9 mouse cellular contexts compared by ENCODE assay signal in the genomic region with DNA sequence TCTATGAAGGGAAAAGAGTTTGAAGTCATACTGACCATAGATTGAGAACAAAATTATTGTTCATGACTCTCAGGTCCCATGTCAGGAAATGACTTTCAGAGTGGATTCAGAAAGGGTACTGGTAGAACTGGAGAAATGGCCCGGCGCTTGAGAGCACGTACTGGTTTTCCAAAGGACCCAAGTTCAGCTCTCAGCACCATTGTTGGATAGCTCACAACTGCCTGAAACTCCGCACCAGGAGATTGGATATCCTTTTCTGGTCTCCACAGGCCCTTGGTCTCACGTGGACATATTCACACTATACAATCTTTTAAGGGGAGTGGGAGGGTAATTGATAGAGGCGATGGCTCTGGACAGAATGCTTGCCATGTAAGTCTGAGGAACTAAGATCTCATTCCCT. TPM values are rescaled to one million over a fixed set of nuclear protein-coding genes. Genes with fewer than 3 reads are reported as not detected.
A peak's percentile ranks its signal among the peaks of the same experiment; 100 is the strongest.
DNase-seq lines count a peak whose midpoint lies in the region; ATAC-seq and TF ChIP-seq lines count a peak whose summit lies in the region.
"Had no signal": no experiment of that assay in that cellular context is flagged by ENCODE, and none has a peak within 500 bp of the region (broad histone marks: within the 10 kb centered on the region; RNA-seq: fewer than 3 reads in every experiment).

No protein-coding gene starts in this region.

- no peaks in the 10 kb centered on the region for H3K9me3 ChIP-seq in liver, embryonic 13.5 days (replicated peaks)

- no peak for TF ChIP-seq CTCF in gastrocnemius, adult 2 months (IDR thresholded peaks at IDR 0.05)

- H3K36me3 ChIP-seq in liver, embryonic 13.5 days: peaks cover 45% of the 10 kb centered on the region

- no peaks in the 10 kb centered on the region for H3K27me3 ChIP-seq in liver, embryonic 13.5 days

- WGBS in liver, embryonic 13.5 days (ENCODE audit: insufficient replicate concordance): 51% methylated on average over 6 of the region's 6 CpGs

- H3K4me2 ChIP-seq in liver, embryonic 13.5 days: peak overlapping the region; percentile 73

- intact Hi-C loops in gastrocnemius, adult 2 months (cut with DNase I): loop anchor here (5.0 kb wide), 1 partner anchor 371 kb away; a partner anchor contains a TSS
- intact Hi-C loops in gastrocnemius, postnatal 14 days (cut with DNase I; ENCODE audit: low total_unique reads): no loop called here

- no peak for DNase-seq in gastrocnemius, adult 2 months
- no peak for DNase-seq in gastrocnemius, postnatal 14 days
- DNase-seq in spleen, adult 12 weeks (ENCODE audit: low spot score): peak; percentile 14
- no peak for DNase-seq in spleen, postnatal 36 days (ENCODE audit: low spot score in 2 of 2)
- DNase-seq in liver, embryonic 13.5 days: no peak
- DNase-seq in cerebellum, adult 11-12 months: no peak
- DNase-seq in adrenal gland, adult 8-10 months: no peak
- DNase-seq in adrenal gland, postnatal 36 days: no peak

- H3K9ac ChIP-seq in liver, embryonic 13.5 days: peak overlapping the region; percentile 97

- peak overlapping the region; percentile 87 for H3K27ac ChIP-seq in gastrocnemius, adult 2 months
- peak overlapping the region; percentile 99 for H3K27ac ChIP-seq in liver, embryonic 13.5 days

- H3K4me3 ChIP-seq in gastrocnemius, adult 2 months: peak overlapping the region; percentile 94
- H3K4me3 ChIP-seq in liver, embryonic 13.5 days (replicated peaks): peak overlapping the region; percentile 95

- H3K4me1 ChIP-seq in liver, embryonic 13.5 days (replicated peaks): peaks cover 62% of the 10 kb centered on the region

- no peak for ATAC-seq in liver, embryonic 13.5 days (ENCODE audit: low read depth)

RNA-seq across cellular contexts. Expression of a gene that starts 1.5 kb away (rescaled TPM):
- 10 to 100 TPM; 27.5 to 31.6 TPM for total RNA-seq in gastrocnemius, adult 2 months (2021)
- 10 to 100 TPM; 24.9 to 31.1 TPM for total RNA-seq in gastrocnemius, postnatal 14 days (2021)
- polyA plus RNA-seq in liver, embryonic 13.5 days (2015; fragmentation: Nextera tagmentation; extraction: Ambion mirVana): 154 and 158 TPM in 2 replicates
- total RNA-seq in adrenal gland, adult 8-10 months (2022): 10 to 100 TPM; 34.5 to 35.7 (median 34.7) TPM
- 10 to 100 TPM; 28.9 to 33.3 TPM for total RNA-seq in adrenal gland, postnatal 36 days (2021)

RNA-seq across cellular contexts. Expression of a gene that starts 46.3 kb away (rescaled TPM):
- not detected for total RNA-seq in gastrocnemius, adult 2 months (2021)
- not detected for total RNA-seq in gastrocnemius, postnatal 14 days (2021)
- not detected in 2 replicates for polyA plus RNA-seq in liver, embryonic 13.5 days (2015; fragmentation: Nextera tagmentation; extraction: Ambion mirVana)
- total RNA-seq in adrenal gland, adult 8-10 months (2022): not detected
- not detected for total RNA-seq in adrenal gland, postnatal 36 days (2021)
- total RNA-seq: granulocyte monocyte progenitor cell, adult 5-6 weeks had no signal

RNA-seq across cellular contexts. Expression of a gene that starts 55.9 kb away (rescaled TPM):
- total RNA-seq in gastrocnemius, adult 2 months (2021): 100 to 1,000 TPM; 123 to 135 TPM
- total RNA-seq in gastrocnemius, postnatal 14 days (2021): 100 to 1,000 TPM; 126 to 127 TPM
- 1.1 and 1.9 TPM in 2 replicates for polyA plus RNA-seq in liver, embryonic 13.5 days (2015; fragmentation: Nextera tagmentation; extraction: Ambion mirVana)
- total RNA-seq in adrenal gland, adult 8-10 months (2022): 10 to 100 TPM; 11.5 to 18.1 (median 13.9) TPM
- total RNA-seq in adrenal gland, postnatal 36 days (2021): 10 to 100 TPM; 19.5 to 20.5 TPM
- total RNA-seq: granulocyte monocyte progenitor cell, adult 5-6 weeks had no signal

Comparison
In these comparisons a context has a peak if more than half of its experiments do, and no peak if none do; other contexts are left out.
1. RNA of a gene that starts 55.9 kb away (total RNA-seq): 123 to 135 TPM in gastrocnemius, adult 2 months and 126 to 127 TPM in gastrocnemius, postnatal 14 days; 19.5 to 20.5 TPM in adrenal gland, postnatal 36 days and 11.5 to 18.1 TPM in adrenal gland, adult 8-10 months; every median in the first group is over 4 times any median in the second.